Mouse (Mus musculus): ENCODE results near the gene Plekhm1.
"Not testable (repeated sequence)": the region's sequence is repeated elsewhere in the genome, so short reads cannot be mapped to it uniquely, and the experiment has no call there.

The Plekhm1 gene

GRCm38 (mm10) chr11:103411981-103412949, at the start of gene Plekhm1:
Plekhm1 (minus strand) TSS chr11:103412687.
- peak; percentile 94 to 98 for DNase-seq (ENCODE audit: low spot score in 2 of 2)

GRCm38 (mm10) chr11:103451105-103451504, 38.6 kb upstream of the Plekhm1 start:
- DNase-seq (ENCODE audit: low spot score in 2 of 2): not testable (repeated sequence)

GRCm38 (mm10) chr11:103449721-103450120, 37.2 kb upstream of the Plekhm1 start:
- not testable (repeated sequence) for DNase-seq (ENCODE audit: low spot score in 2 of 2)

GRCm38 (mm10) chr11:103443678-103444077, 31.2 kb upstream of the Plekhm1 start:
- no peak for DNase-seq (ENCODE audit: low spot score in 2 of 2)

GRCm38 (mm10) chr11:103436282-103436681, 23.8 kb upstream of the Plekhm1 start:
- no peak for DNase-seq (ENCODE audit: low spot score in 2 of 2)

GRCm38 (mm10) chr11:103425031-103425430, 12.5 kb upstream of the Plekhm1 start:
- no peak for DNase-seq (ENCODE audit: low spot score in 2 of 2)

- no peak for DNase-seq (ENCODE audit: low spot score in 2 of 2)
Measured at GRCm38 (mm10) chr11:103419667-103420066, 7.2 kb upstream of the Plekhm1 start.

GRCm38 (mm10) chr11:103419226-103419625, 6.7 kb upstream of the Plekhm1 start:
- no peak for DNase-seq (ENCODE audit: low spot score in 2 of 2)

- DNase-seq (ENCODE audit: low spot score in 2 of 2): no peak
Measured at GRCm38 (mm10) chr11:103413516-103413915, 1.0 kb upstream of the Plekhm1 start.

- DNase-seq (ENCODE audit: low spot score in 2 of 2): peak in 1 of 2 experiments; percentile 36
Measured at GRCm38 (mm10) chr11:103412950-103413423, 500 bp upstream of the Plekhm1 start.

- DNase-seq (ENCODE audit: low spot score in 2 of 2): no peak
Measured at GRCm38 (mm10) chr11:103411301-103411700, 1.2 kb downstream of the Plekhm1 start.

GRCm38 (mm10) chr11:103408880-103409279, 3.6 kb downstream of the Plekhm1 start:
- no peak for DNase-seq (ENCODE audit: low spot score in 2 of 2)

- not testable (repeated sequence) for DNase-seq (ENCODE audit: low spot score in 2 of 2)
Measured at GRCm38 (mm10) chr11:103407136-103407535, 5.4 kb downstream of the Plekhm1 start.

GRCm38 (mm10) chr11:103406551-103406950, 5.9 kb downstream of the Plekhm1 start:
- no peak for DNase-seq (ENCODE audit: low spot score in 2 of 2)

- DNase-seq (ENCODE audit: low spot score in 2 of 2): no peak
Measured at GRCm38 (mm10) chr11:103405814-103406213, 6.7 kb downstream of the Plekhm1 start.

- no peak for DNase-seq (ENCODE audit: low spot score in 2 of 2)
Measured at GRCm38 (mm10) chr11:103404618-103405017, 7.9 kb downstream of the Plekhm1 start.

- DNase-seq (ENCODE audit: low spot score in 2 of 2): no peak
Measured at GRCm38 (mm10) chr11:103403776-103404175, 8.7 kb downstream of the Plekhm1 start.

GRCm38 (mm10) chr11:103402738-103403137, 9.7 kb downstream of the Plekhm1 start:
- DNase-seq (ENCODE audit: low spot score in 2 of 2): no peak

GRCm38 (mm10) chr11:103402198-103402597, 10.3 kb downstream of the Plekhm1 start:
- DNase-seq (ENCODE audit: low spot score in 2 of 2): peak; percentile 56 to 75

GRCm38 (mm10) chr11:103399986-103400385, 12.5 kb downstream of the Plekhm1 start:
- no peak for DNase-seq (ENCODE audit: low spot score in 2 of 2)

GRCm38 (mm10) chr11:103399050-103399449, 13.4 kb downstream of the Plekhm1 start:
- DNase-seq (ENCODE audit: low spot score in 2 of 2): no peak

GRCm38 (mm10) chr11:103396682-103397081, 15.8 kb downstream of the Plekhm1 start:
- DNase-seq (ENCODE audit: low spot score in 2 of 2): no peak

- no peak for DNase-seq (ENCODE audit: low spot score in 2 of 2)
Measured at GRCm38 (mm10) chr11:103396236-103396635, 16.3 kb downstream of the Plekhm1 start.
